Mouse (Mus musculus) lung, adult 2 months (tissue): ENCODE results near the gene Nfkb1. TPM values are rescaled to one million over a fixed set of nuclear protein-coding genes. Genes with fewer than 3 reads are reported as not detected.
A peak's percentile ranks its signal among the peaks of the same experiment; 100 is the strongest.

ENCODE experiments used
- DNase-seq: peaks from one replicate; pipeline ENCODE4 v3.0.0; 2022
- H3K4me1 ChIP-seq: fragments of 200-500 bp; 2 replicates; pipeline ENCODE4 v1.6.1; 2011; ENCODE audit warnings: low read length; ENCODE audit not compliant: control insufficient read depth, insufficient read depth
- H3K4me3 ChIP-seq: fragments of 200-500 bp; replicated peaks from 2 replicates; pipeline ENCODE3; 2011; ENCODE audit warnings: low read depth, mild to moderate bottlenecking, control low read depth, low read length; ENCODE audit errors: extremely low read depth
- CTCF ChIP-seq: fragments of 200-500 bp; IDR thresholded peaks from 2 replicates; pipeline ENCODE4 v1.5.1; 2011; ENCODE audit warnings: mild to moderate bottlenecking, low read length, control low read depth; ENCODE audit not compliant: insufficient read depth
- POLR2A ChIP-seq: fragments of 200-500 bp; IDR thresholded peaks from 2 replicates; pipeline ENCODE4 v1.6.1; 2011; ENCODE audit warnings: low read depth, mild to moderate bottlenecking, control low read depth, low read length, borderline replicate concordance; ENCODE audit errors: extremely low read depth
- WGBS: fragments of 180-500 bp; shearing (Covaris S2); methylation state at CpG from one replicate; pipeline ENCODE4 v1.1.7; 2018; 5-methylcytosine and 5-hydroxymethylcytosine counted together
- polyA plus RNA-seq: library from polyadenylated mRNA; depleted of rRNA; stranded (reverse); fragments of >200 nt; gene quantifications from 2 replicates; pipeline ENCODE4 v1.2.3, GENCODE M21; 2012

The Nfkb1 gene
- polyA plus RNA-seq, 1 experiment, result 126 TPM

DNA sequence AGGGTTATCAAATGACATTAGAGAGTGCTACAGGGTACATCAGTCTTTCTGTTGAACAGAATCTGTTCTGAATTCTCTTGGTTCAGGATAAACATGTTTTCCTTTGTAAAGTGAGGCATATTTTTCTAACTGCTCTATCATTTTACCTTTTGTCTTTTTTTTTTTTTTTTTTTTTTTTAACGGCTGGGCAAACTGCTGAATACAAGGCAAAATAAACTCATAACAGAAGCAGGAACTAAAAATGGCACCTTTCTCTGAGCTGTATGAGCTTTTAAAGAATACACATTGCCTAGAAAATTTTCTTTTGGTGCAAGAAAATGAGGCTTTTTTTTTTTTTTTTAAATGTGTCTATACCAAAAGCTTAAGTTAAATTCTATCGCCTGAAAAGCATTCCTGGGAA, 105.3 kb downstream of the Nfkb1 start:
- 68% methylated on average over 2 of the region's 2 CpGs for WGBS
- no peak for TF ChIP-seq POLR2A
- TF ChIP-seq CTCF, result no peak

GRCm38 (mm10) chr3:135585482-135585881, 105.9 kb downstream of the Nfkb1 start:
- TF ChIP-seq POLR2A (no peak), CTCF (no peak)
- H3K4me3 ChIP-seq, result no peak overlapping the region
- no peaks in the 10 kb centered on the region; the same call in 1 of the 2 replicates for H3K4me1 ChIP-seq
- no peak for DNase-seq
- 64% methylated on average over 6 of the region's 6 CpGs for WGBS

More for the DNA sequence above, 105.3 kb downstream of the Nfkb1 start:
- no peak for DNase-seq
- Histone ChIP-seq H3K4me3 (no peak overlapping the region), H3K4me1 (no peaks in the 10 kb centered on the region; the same call in 1 of the 2 replicates)

DNA sequence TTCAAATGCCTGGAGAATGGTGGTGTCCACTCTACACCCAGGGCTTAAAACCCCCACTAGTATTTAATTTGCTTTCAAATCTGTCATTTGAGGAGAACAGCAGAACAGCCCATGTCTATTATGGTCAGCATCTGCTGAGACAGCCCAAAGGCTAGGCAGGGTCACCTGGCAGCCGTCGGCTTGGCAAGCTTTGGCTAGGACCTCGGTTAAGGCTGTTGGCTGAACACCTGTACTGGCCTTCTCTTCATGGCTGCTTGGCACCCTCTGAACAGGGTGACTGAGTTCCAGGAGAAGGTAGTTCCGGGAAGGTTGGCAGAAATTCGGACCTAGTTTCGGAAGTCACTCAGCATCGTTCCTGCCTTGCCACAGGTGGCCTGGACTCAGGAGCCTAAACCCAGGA, 109.1 kb downstream of the Nfkb1 start:
- 80% methylated on average over 7 of the region's 7 CpGs for WGBS

DNA sequence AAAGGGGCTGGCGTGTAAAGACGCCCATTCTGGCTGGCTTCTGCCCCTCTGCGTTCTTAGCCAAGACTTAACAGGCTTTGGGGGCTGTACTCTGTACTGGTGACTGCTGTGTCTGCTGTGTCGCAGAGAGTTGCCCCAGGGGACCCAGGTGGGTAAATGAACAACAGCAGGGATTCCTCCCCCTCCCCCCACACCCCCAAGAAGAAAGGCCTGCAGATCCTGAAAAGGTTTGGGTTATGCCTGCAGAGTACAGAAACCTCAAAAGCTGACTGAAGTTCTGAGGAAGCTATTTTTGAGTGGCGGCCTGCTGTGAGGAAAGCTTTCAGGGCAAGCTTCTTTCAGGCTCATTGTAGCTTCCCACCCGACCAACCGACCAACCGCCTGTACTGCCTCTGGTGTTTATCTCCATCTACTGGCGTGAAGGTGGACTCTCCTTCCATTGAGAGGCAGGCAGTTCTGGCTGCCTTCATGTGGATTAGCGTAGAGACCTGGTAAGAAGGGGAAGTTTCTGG, 109.7 kb downstream of the Nfkb1 start:
- no peaks in the 10 kb centered on the region; the same call in 1 of the 2 replicates for H3K4me1 ChIP-seq
- 34% methylated on average over 10 of the region's 10 CpGs for WGBS
- no peak overlapping the region for H3K4me3 ChIP-seq
- DNase-seq, result no peak
- peak; percentile 81 for TF ChIP-seq CTCF
- TF ChIP-seq POLR2A, result no peak

More for the DNA sequence above, 109.1 kb downstream of the Nfkb1 start:
- DNase-seq, result no peak
- TF ChIP-seq POLR2A (no peak), CTCF (no peak)
- Histone ChIP-seq H3K4me3 (no peak overlapping the region), H3K4me1 (no peaks in the 10 kb centered on the region; the same call in 1 of the 2 replicates)

- DNase-seq, result no peak
- 63% methylated on average over 21 of the region's 21 CpGs for WGBS
- no peak for TF ChIP-seq CTCF
- no peak for TF ChIP-seq POLR2A
- Histone ChIP-seq H3K4me3 (no peak overlapping the region), H3K4me1 (no peaks in the 10 kb centered on the region; the same call in 1 of the 2 replicates)
These were observed 110.7 kb downstream of the Nfkb1 start for GRCm38 (mm10) chr3:135580439-135581275.

- Histone ChIP-seq H3K4me3 (no peak overlapping the region), H3K4me1 (no peaks in the 10 kb centered on the region; the same call in 1 of the 2 replicates)
- DNase-seq, result no peak
- TF ChIP-seq CTCF (no peak), POLR2A (no peak)
- WGBS, result 48% methylated on average over 4 of the region's 4 CpGs
These were observed 112.2 kb downstream of the Nfkb1 start for GRCm38 (mm10) chr3:135579179-135579578.

- DNase-seq, result no peak
- 60% methylated on average over 5 of the region's 5 CpGs for WGBS
- Histone ChIP-seq H3K4me1 (no peaks in the 10 kb centered on the region; the same call in 1 of the 2 replicates), H3K4me3 (no peak overlapping the region)
- TF ChIP-seq CTCF (no peak), POLR2A (no peak)
These were observed 112.7 kb downstream of the Nfkb1 start for GRCm38 (mm10) chr3:135578588-135579140.

GRCm38 (mm10) chr3:135575126-135575525, 116.2 kb downstream of the Nfkb1 start:
- H3K4me1 ChIP-seq, result peaks cover 6% of the 10 kb centered on the region
- WGBS, result 72% methylated on average over 3 of the region's 3 CpGs
- DNase-seq, result no peak
- TF ChIP-seq CTCF (no peak), POLR2A (no peak)
- H3K4me3 ChIP-seq, result no peak overlapping the region

GRCm38 (mm10) chr3:135573051-135573450, 118.3 kb downstream of the Nfkb1 start:
- no peak for DNase-seq
- TF ChIP-seq CTCF, result no peak
- TF ChIP-seq POLR2A, result no peak
- 40% methylated on average over 6 of the region's 6 CpGs for WGBS
- Histone ChIP-seq H3K4me1 (peaks cover 10% of the 10 kb centered on the region), H3K4me3 (no peak overlapping the region)

GRCm38 (mm10) chr3:135571540-135571939, 119.8 kb downstream of the Nfkb1 start:
- Histone ChIP-seq H3K4me3 (no peak overlapping the region), H3K4me1 (peaks cover 10% of the 10 kb centered on the region)
- TF ChIP-seq POLR2A (no peak), CTCF (no peak)
- no peak for DNase-seq
- 74% methylated on average over 13 of the region's 13 CpGs for WGBS
